Mouse (Mus musculus) heart, adult 8-10 months (tissue): ENCODE measurements around the gene 4930402F06Rik. TPM values are rescaled to one million over a fixed set of nuclear protein-coding genes. Genes with fewer than 3 reads are reported as not detected.

Experiments
- DNase-seq: peaks from one replicate; pipeline ENCODE4 v3.0.0; 2022; ENCODE audit warnings: low spot score
- total RNA-seq, 4 experiments: library from RNA; stranded (reverse); gene quantifications; 2 replicates each; pipeline ENCODE4 v1.2.4; 2022

4930402F06Rik gene
- total RNA-seq, 4 experiments from 2014 or later, result not detected

- no peak for DNase-seq
Measured at GRCm38 (mm10) chr2:35417231-35417630, 20.3 kb upstream of the 4930402F06Rik start.

GRCm38 (mm10) chr2:35416473-35416872 lies 19.5 kb upstream of the 4930402F06Rik start:
- no peak for DNase-seq

GRCm38 (mm10) chr2:35412810-35413209 lies 15.8 kb upstream of the 4930402F06Rik start:
- DNase-seq, result no peak

- no peak for DNase-seq
Measured at GRCm38 (mm10) chr2:35412246-35412645, 15.3 kb upstream of the 4930402F06Rik start.

- DNase-seq, result no peak
Measured at GRCm38 (mm10) chr2:35411640-35412190, 14.7 kb upstream of the 4930402F06Rik start.

- no peak for DNase-seq
Measured at GRCm38 (mm10) chr2:35409466-35409865, 12.5 kb upstream of the 4930402F06Rik start.

GRCm38 (mm10) chr2:35408409-35409110 lies 11.6 kb upstream of the 4930402F06Rik start:
- DNase-seq, result no peak

GRCm38 (mm10) chr2:35407878-35408277 lies 10.9 kb upstream of the 4930402F06Rik start:
- no peak for DNase-seq

- DNase-seq, result no peak
Measured at GRCm38 (mm10) chr2:35407266-35407665, 10.3 kb upstream of the 4930402F06Rik start.

GRCm38 (mm10) chr2:35406611-35407010 lies 9.6 kb upstream of the 4930402F06Rik start:
- DNase-seq, result no peak

- DNase-seq, result no peak
Measured at GRCm38 (mm10) chr2:35402391-35402790, 5.4 kb upstream of the 4930402F06Rik start.

- no peak for DNase-seq
Measured at GRCm38 (mm10) chr2:35400739-35401138, 3.8 kb upstream of the 4930402F06Rik start.

- no peak for DNase-seq
Measured at GRCm38 (mm10) chr2:35398184-35398828, 1.3 kb upstream of the 4930402F06Rik start.

- peak; percentile 76 for DNase-seq
Measured at GRCm38 (mm10) chr2:35397590-35398173, 707 bp upstream of the 4930402F06Rik start.

GRCm38 (mm10) chr2:35385441-35385871 lies 11.5 kb downstream of the 4930402F06Rik start:
- DNase-seq, result peak; percentile 58

GRCm38 (mm10) chr2:35379306-35379705 lies 17.7 kb downstream of the 4930402F06Rik start:
- DNase-seq, result no peak

- DNase-seq, result no peak
Measured at GRCm38 (mm10) chr2:35377600-35377999, 19.4 kb downstream of the 4930402F06Rik start.

- DNase-seq, result no peak
Measured at GRCm38 (mm10) chr2:35373003-35373402, 24.0 kb downstream of the 4930402F06Rik start.

GRCm38 (mm10) chr2:35370686-35371085 lies 26.3 kb downstream of the 4930402F06Rik start:
- DNase-seq, result no peak

GRCm38 (mm10) chr2:35367629-35368028 lies 29.3 kb downstream of the 4930402F06Rik start, which contains the start of gene 4930568D16Rik:
Gene 4930568D16Rik (minus strand): TSS chr2:35367729.
- no peak for DNase-seq

- DNase-seq, result peak; percentile 40
Measured at GRCm38 (mm10) chr2:35349184-35349583, 47.8 kb downstream of the 4930402F06Rik start.

- DNase-seq, result no peak
Measured at GRCm38 (mm10) chr2:35345984-35346383, 51.0 kb downstream of the 4930402F06Rik start.
